Mouse (Mus musculus) E14TG2a.4 (cell line): ENCODE results near the gene Wbp2.

Experiments used
- CTCF ChIP-seq: conservative IDR thresholded peaks from 2 replicates; pipeline ENCODE4 v1.5.1; 2014; ENCODE audit warnings: low read length
- NANOG ChIP-seq: IDR thresholded peaks from 2 replicates; pipeline ENCODE4 v1.6.1; 2014; ENCODE audit warnings: borderline replicate concordance, low read length, mixed read lengths
- POU5F1 ChIP-seq: IDR thresholded peaks from 2 replicates; pipeline ENCODE4 v1.6.1; 2014; ENCODE audit warnings: low read length, borderline replicate concordance

DNA sequence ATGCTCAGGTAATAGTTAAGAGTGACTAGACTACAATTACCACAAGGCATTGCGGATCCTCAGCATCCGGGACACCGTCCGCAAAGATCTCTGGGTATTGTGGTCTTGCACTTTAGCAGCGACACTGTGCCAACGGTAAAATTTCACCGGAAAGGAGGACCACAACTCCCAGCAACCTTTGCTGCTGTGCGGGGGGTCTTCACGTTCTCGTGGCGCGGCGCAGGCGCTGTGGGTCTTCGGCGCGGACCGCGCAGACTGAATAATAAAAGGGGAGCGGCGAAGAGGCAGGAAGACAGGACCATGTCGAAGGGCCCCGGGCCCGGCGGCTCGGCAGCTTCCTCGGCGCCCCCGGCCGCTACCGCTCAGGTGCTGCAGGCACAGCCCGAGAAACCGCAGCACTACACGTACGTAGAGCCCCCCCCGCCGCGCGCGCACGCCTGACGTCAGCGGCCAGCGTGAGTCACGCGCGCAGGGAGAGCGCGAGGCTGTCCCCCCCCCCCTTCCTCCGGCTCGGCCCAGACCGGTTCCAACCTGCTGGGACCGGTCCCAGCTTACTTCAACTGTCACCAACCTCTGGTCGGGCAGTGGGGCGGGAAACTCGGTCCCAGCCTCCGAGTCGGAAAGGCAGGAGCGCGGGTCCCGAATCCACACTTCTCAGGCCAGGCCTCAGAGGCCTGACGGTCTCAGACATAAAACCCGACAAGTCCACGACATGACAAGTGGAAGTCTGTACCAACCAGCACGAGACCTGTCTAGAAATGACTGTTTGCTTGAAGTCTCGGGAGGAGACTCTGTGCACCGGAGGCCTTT, 56.5 kb downstream of the Wbp2 start, which contains the start of gene Unk:
- no peak for TF ChIP-seq CTCF
- no peak for TF ChIP-seq POU5F1
- no peak for TF ChIP-seq NANOG
